Mouse (Mus musculus) thymus, adult 2 months (tissue): ENCODE data around the gene Nhlrc1.

Experiments used
- CTCF ChIP-seq: fragments of 200-500 bp; IDR thresholded peaks from 2 replicates; pipeline ENCODE4 v1.5.1; 2012; ENCODE audit warnings: mild to moderate bottlenecking, control low read depth, low read length, moderate library complexity, borderline replicate concordance; ENCODE audit not compliant: control insufficient read depth, poor library complexity, insufficient read depth; ENCODE audit errors: extremely low read depth
- POLR2A ChIP-seq: fragments of 200-500 bp; IDR thresholded peaks from 2 replicates; pipeline ENCODE4 v1.6.1; 2012; ENCODE audit warnings: mild to moderate bottlenecking, low read length, control low read depth, moderate library complexity; ENCODE audit not compliant: control insufficient read depth, poor library complexity, insufficient read depth; ENCODE audit errors: extremely low read depth

- TF ChIP-seq CTCF (no peak), POLR2A (no peak)
These were observed 23.3 kb upstream of the Nhlrc1 start for GRCm38 (mm10) chr13:47037946-47038345.
